Mouse (Mus musculus): Measurements from ENCODE around the gene Proser2.

DNA sequence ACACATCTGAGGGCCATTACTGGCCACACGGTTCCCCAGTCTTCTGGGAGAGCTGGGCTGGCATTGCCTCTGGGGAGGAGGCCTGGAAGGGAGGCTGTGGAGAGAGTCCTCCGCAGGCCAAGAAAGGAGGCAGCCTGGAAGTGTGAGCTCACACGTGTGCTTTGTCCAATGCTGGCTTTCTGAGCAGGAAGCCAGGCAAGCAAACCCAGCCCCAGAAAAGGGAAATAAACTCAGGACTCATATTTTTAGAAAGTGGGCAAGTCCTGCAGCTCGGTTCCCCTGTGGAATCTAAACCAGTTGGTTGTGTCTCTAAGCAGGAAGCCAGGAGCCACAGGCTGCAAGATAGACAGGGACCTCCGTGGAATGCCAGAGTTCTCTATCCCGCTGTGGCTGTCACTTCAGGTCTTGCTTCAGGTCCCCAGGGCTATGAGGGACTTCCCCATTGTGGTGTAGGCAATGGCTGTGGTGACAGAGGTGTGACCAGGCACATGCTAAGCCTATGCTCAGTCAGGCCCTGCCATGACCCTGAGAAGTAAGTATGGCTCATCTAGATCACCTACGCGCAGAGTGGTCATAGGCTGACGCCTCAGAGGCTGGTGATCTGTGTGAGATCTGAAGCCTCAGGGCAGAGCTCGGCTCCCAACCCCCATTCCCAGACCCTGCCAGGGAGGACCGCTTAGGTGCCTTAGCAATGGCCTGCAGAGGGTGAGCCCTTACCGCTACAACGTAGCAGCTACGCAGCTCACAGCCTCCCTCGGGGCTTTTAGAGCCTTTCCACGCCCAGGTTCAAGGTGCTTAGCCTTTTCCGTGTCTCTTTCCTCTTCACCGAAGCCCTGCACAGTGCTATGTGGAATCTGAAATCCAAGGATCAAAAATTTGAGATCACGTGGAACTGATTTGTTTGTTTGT lies 44.1 kb downstream of the Proser2 start:
- TF ChIP-seq CTCF (IDR thresholded peaks at IDR 0.05; ENCODE audit: low read depth) (no peak), EP300 (IDR thresholded peaks at IDR 0.05; ENCODE audit: low read depth) (no peak)
